Mouse (Mus musculus) E14TG2a.4 (cell line): ENCODE results near the gene Ogfr.
A peak's percentile ranks its signal among the peaks of the same experiment; 100 is the strongest.

Experiments used
- CTCF ChIP-seq: conservative IDR thresholded peaks from 2 replicates; pipeline ENCODE4 v1.5.1; 2014; ENCODE audit warnings: low read length
- NANOG ChIP-seq: IDR thresholded peaks from 2 replicates; pipeline ENCODE4 v1.6.1; 2014; ENCODE audit warnings: borderline replicate concordance, low read length, mixed read lengths

DNA sequence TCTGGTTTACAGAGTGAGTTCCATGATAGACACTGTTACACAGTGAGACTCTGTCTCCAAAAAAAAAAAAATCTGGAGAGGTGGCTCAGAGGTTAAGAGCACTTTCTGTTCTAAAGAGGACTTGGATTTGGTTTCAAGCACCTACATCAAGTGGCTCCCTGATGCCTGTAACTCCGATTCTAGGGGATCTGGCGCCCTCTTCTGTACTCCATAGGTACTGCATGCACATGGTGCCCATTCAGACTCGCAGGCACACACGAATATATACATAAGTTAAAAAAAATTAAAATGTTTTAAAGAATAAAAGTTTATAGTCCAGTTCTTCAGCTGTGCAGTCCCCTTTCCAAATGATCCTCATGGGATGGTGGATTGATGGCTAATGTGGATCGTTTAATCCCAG lies 28.8 kb upstream of the Ogfr start:
- TF ChIP-seq CTCF (peak; percentile 93), NANOG (no peak)
